Mouse (Mus musculus) ZHBTc4 (cell line): ENCODE measurements at regions not wholly inside any gene's neighbourhood (a gene's known extent, or its start where the extent isn't known, plus 50 kb on each side); places are given as distances from the start of the nearest gene placed in this dataset.

Experiments
- DNase-seq: peaks from one replicate; pipeline ENCODE4 v3.0.0-alpha.2; 2011; ENCODE audit warnings: low read depth, low spot score

- DNase-seq: peak; percentile 76
Measured at GRCm38 (mm10) chr7:79543231-79544071, 74.0 kb downstream of the Rhcg start.

- no peak for DNase-seq
Measured at GRCm38 (mm10) chr7:79542379-79543015, 75.0 kb downstream of the Rhcg start.

GRCm38 (mm10) chr7:79540246-79540645 lies 74.1 kb upstream of the Polg start:
- no peak for DNase-seq

- no peak for DNase-seq
Measured at GRCm38 (mm10) chr7:79539426-79539825, 73.3 kb upstream of the Polg start.

GRCm38 (mm10) chr7:79536157-79536641 lies 70.0 kb upstream of the Polg start:
- DNase-seq: peak; percentile 67

GRCm38 (mm10) chr7:79535251-79536111 lies 69.3 kb upstream of the Polg start:
- DNase-seq: peak; percentile 84

GRCm38 (mm10) chr7:79534819-79535218 lies 68.7 kb upstream of the Polg start:
- DNase-seq: no peak

GRCm38 (mm10) chr7:79534381-79534780 lies 68.2 kb upstream of the Polg start:
- DNase-seq: peak; percentile 82

- DNase-seq: no peak
Measured at GRCm38 (mm10) chr7:79532626-79533140, 66.5 kb upstream of the Polg start.

GRCm38 (mm10) chr7:79531551-79532356 lies 65.6 kb upstream of the Polg start:
- no peak for DNase-seq

GRCm38 (mm10) chr7:79531142-79531541 lies 65.0 kb upstream of the Polg start:
- no peak for DNase-seq

- no peak for DNase-seq
Measured at GRCm38 (mm10) chr7:79529480-79529879, 63.3 kb upstream of the Polg start.

GRCm38 (mm10) chr7:79527984-79528383 lies 61.8 kb upstream of the Polg start:
- no peak for DNase-seq

GRCm38 (mm10) chr7:79525690-79526630 lies 59.8 kb upstream of the Polg start:
- DNase-seq: no peak

GRCm38 (mm10) chr7:79524921-79525320 lies 58.8 kb upstream of the Polg start:
- DNase-seq: no peak

GRCm38 (mm10) chr7:79523696-79524095 lies 57.5 kb upstream of the Polg start:
- DNase-seq: no peak

- no peak for DNase-seq
Measured at GRCm38 (mm10) chr7:79522046-79522445, 55.9 kb upstream of the Polg start.

- DNase-seq: no peak
Measured at GRCm38 (mm10) chr7:79521259-79521658, 55.1 kb upstream of the Polg start.

GRCm38 (mm10) chr7:79520222-79520710 lies 54.1 kb upstream of the Polg start:
- DNase-seq: peak; percentile 55

GRCm38 (mm10) chr7:79518928-79519327 lies 52.8 kb upstream of the Polg start:
- DNase-seq: no peak
